Mouse (Mus musculus) heart, embryonic 11.5 days (tissue): ENCODE measurements around the gene Ptpdc1. TPM values are rescaled to one million over a fixed set of nuclear protein-coding genes. Genes with fewer than 3 reads are reported as not detected.
A peak's percentile ranks its signal among the peaks of the same experiment; 100 is the strongest.

Experiments
- ATAC-seq: fragments of 200-750 bp; cut with Nextera tagmentation; replicated peaks from 2 replicates; pipeline ENCODE4 v1.8.0; 2017; ENCODE audit warnings: moderate library complexity; ENCODE audit not compliant: insufficient number of reproducible peaks, low FRiP score, low TSS enrichment
- H3K27ac ChIP-seq: fragments of 300-500 bp; sonication (generic); 2 replicates; pipeline ENCODE4 v1.5.1; 2014; ENCODE audit warnings: mild to moderate bottlenecking, low read depth, low read length
- H3K27me3 ChIP-seq: fragments of 300-500 bp; sonication (generic); 2 replicates; pipeline ENCODE4 v1.6.1; 2014; ENCODE audit warnings: mild to moderate bottlenecking, low read length, mixed read lengths; ENCODE audit not compliant: control insufficient read depth, insufficient read depth
- H3K36me3 ChIP-seq: fragments of 300-500 bp; sonication (generic); 2 replicates; pipeline ENCODE4 v1.6.1; 2014; ENCODE audit warnings: mild to moderate bottlenecking, low read length, moderate library complexity, mixed read lengths; ENCODE audit not compliant: control insufficient read depth, insufficient read depth
- H3K4me1 ChIP-seq: fragments of 300-500 bp; sonication (generic); 2 replicates; pipeline ENCODE4 v1.6.1; 2014; ENCODE audit warnings: low read length; ENCODE audit not compliant: control insufficient read depth, insufficient read depth
- H3K4me2 ChIP-seq: fragments of 300-500 bp; sonication (generic); 2 replicates; pipeline ENCODE4 v1.6.1; 2014; ENCODE audit warnings: mild to moderate bottlenecking, moderate library complexity
- H3K4me3 ChIP-seq: fragments of 300-500 bp; sonication (generic); 2 replicates; pipeline ENCODE4 v1.5.1; 2014; ENCODE audit warnings: low read depth, low read length
- H3K9ac ChIP-seq: fragments of 300-500 bp; sonication (generic); 2 replicates; pipeline ENCODE4 v1.6.1; 2014; ENCODE audit warnings: mild to moderate bottlenecking, low read depth, low read length, moderate library complexity
- H3K9me3 ChIP-seq: fragments of 300-500 bp; sonication (generic); replicated peaks from 2 replicates; pipeline ENCODE4 v1.6.1; 2016; ENCODE audit warnings: low read length; ENCODE audit not compliant: control insufficient read depth
- WGBS: fragments of 180-500 bp; shearing (Covaris S2); extraction: QIAGEN DNeasy Blood & Tissue Kit; methylation state at CpG from one replicate; pipeline ENCODE4 v1.1.7; 2014; ENCODE audit not compliant: insufficient replicate concordance; 5-methylcytosine and 5-hydroxymethylcytosine counted together
- polyA plus RNA-seq: library from polyadenylated mRNA; unstranded; fragments of >200 nt; fragmentation: Nextera tagmentation; extraction: Ambion mirVana; gene quantifications from 2 replicates; pipeline ENCODE4 v1.2.1, GENCODE M21; 2014

The Ptpdc1 gene
- polyA plus RNA-seq, 1 experiment from 2014 or later = 5.6 TPM

- Histone ChIP-seq H3K36me3 (no peaks in the 10 kb centered on the region), H3K4me1 (peaks cover 23% of the 10 kb centered on the region), H3K27ac (no peak overlapping the region), H3K4me3 (peak overlapping the region; percentile 19), H3K27me3 (peaks cover 95% of the 10 kb centered on the region), H3K4me2 (no peak overlapping the region; the same call in 1 of the 2 replicates), H3K9me3 (no peaks in the 10 kb centered on the region), H3K9ac (no peak overlapping the region)
- no peak for ATAC-seq
- WGBS = 3% methylated on average over 39 of the region's 39 CpGs
Measured at GRCm38 (mm10) chr13:48664916-48665655, 39.6 kb upstream of the Ptpdc1 start.

DNA sequence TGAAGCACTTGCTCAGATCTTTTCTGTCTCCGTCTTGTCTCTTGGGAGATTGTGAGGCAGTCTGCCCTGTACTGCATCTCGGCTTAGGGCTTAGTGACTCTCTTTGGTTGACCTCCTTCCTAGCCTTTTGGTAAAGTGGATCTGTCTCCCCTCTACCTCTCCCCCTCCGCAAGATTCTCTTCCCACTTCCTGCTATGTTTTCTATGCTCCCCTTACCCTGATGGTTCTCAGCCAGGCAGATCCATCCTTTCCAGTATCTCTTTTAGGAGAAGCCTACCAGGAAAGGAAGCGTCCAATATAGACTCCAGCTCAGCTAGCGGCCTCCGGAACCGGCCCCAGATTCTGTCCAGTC is 38.5 kb upstream of the Ptpdc1 start:
- Histone ChIP-seq H3K9ac (no peak overlapping the region), H3K4me2 (peak overlapping the region; percentile 77; the same call in 1 of the 2 replicates), H3K27me3 (peaks cover 99% of the 10 kb centered on the region), H3K4me1 (peaks cover 28% of the 10 kb centered on the region), H3K9me3 (no peaks in the 10 kb centered on the region), H3K27ac (no peak overlapping the region), H3K36me3 (no peaks in the 10 kb centered on the region), H3K4me3 (no peak overlapping the region)
- ATAC-seq = no peak
- 9% methylated on average over 7 of the region's 7 CpGs for WGBS

DNA sequence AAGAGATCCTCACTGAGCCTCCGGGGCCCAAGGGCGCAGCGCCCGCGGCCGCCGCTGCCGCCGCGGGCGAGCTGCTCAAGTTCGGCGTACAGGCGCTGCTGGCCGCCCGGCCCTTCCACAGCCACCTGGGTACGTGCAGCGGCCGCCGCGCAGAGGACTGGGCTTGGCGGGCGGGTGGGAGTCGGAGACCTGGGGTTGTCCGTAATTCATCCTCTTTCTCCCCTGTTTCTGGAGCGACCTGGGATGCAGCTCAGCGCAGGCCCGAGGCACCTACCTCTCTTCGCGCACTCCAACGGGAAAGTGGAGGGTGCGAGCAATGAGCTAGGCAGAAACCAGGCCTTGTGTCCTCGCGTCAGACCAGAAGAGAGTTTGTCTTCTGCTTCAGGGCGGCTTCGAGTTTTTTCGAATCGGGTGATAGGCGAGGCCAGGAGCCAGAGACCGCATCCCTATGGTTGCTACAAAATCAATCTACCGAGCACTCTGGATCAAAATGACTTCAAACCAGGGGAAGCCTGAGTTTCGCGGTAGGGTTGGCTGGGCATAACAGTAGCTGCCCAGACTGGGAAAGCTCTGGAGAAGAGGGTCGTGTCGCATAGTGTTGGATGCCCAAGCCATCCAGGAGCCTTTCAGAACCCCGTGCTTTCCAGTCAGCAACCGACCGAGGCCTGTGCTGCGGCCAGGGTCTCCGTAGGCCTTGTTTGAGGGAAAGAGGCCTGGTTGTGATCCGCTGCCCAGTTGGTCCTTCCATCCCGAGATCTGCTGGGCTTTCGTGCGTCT is 37.9 kb upstream of the Ptpdc1 start:
- H3K9ac ChIP-seq = no peak overlapping the region
- H3K9me3 ChIP-seq = no peaks in the 10 kb centered on the region
- peaks cover 98% of the 10 kb centered on the region for H3K27me3 ChIP-seq
- H3K27ac ChIP-seq = no peak overlapping the region
- ATAC-seq = no peak
- H3K4me3 ChIP-seq = peak overlapping the region; percentile 47
- H3K4me1 ChIP-seq = peaks cover 23% of the 10 kb centered on the region
- H3K36me3 ChIP-seq = no peaks in the 10 kb centered on the region
- H3K4me2 ChIP-seq = peak overlapping the region; percentile 77
- WGBS = 3% methylated on average over 47 of the region's 54 CpGs

- no peaks in the 10 kb centered on the region for H3K9me3 ChIP-seq
- H3K27me3 ChIP-seq = peaks cover 99% of the 10 kb centered on the region
- peak within 1 kb of the TSS; percentile 47 for H3K4me3 ChIP-seq
- peak; percentile 68 for ATAC-seq
- WGBS = 0% methylated on average over 50 of the region's 73 CpGs
- no peaks in the 10 kb centered on the region for H3K36me3 ChIP-seq
- peak within 1 kb of the TSS; percentile 77 for H3K4me2 ChIP-seq
- H3K9ac ChIP-seq = no peak within 1 kb of the TSS
- H3K27ac ChIP-seq = no peak within 1 kb of the TSS
- H3K4me1 ChIP-seq = peaks cover 21% of the 10 kb centered on the region
Measured at GRCm38 (mm10) chr13:48662431-48663143, 37.1 kb upstream of the Ptpdc1 start, which contains the start of gene Barx1. Gene Barx1 (plus strand): TSS chr13:48662998.

GRCm38 (mm10) chr13:48661561-48661960 is 36.1 kb upstream of the Ptpdc1 start:
- H3K36me3 ChIP-seq = no peaks in the 10 kb centered on the region
- no peak overlapping the region for H3K9ac ChIP-seq
- WGBS = 0% methylated on average over 1 of the region's 1 CpGs
- peaks cover 99% of the 10 kb centered on the region for H3K27me3 ChIP-seq
- no peak for ATAC-seq
- no peak overlapping the region for H3K4me3 ChIP-seq
- H3K9me3 ChIP-seq = no peaks in the 10 kb centered on the region
- H3K4me2 ChIP-seq = no peak overlapping the region
- H3K4me1 ChIP-seq = peaks cover 21% of the 10 kb centered on the region
- no peak overlapping the region for H3K27ac ChIP-seq

GRCm38 (mm10) chr13:48660741-48661140 is 35.3 kb upstream of the Ptpdc1 start:
- WGBS = 16% methylated on average over 6 of the region's 6 CpGs
- peaks cover 99% of the 10 kb centered on the region for H3K27me3 ChIP-seq
- H3K4me2 ChIP-seq = no peak overlapping the region

GRCm38 (mm10) chr13:48660221-48660734 is 34.8 kb upstream of the Ptpdc1 start:
- WGBS = 5% methylated on average over 11 of the region's 11 CpGs
- no peak overlapping the region for H3K9ac ChIP-seq
- H3K27me3 ChIP-seq = peaks cover 96% of the 10 kb centered on the region
- H3K4me1 ChIP-seq = peaks cover 17% of the 10 kb centered on the region; the same call in 1 of the 2 replicates
- H3K36me3 ChIP-seq = no peaks in the 10 kb centered on the region
- H3K27ac ChIP-seq = no peak overlapping the region
- H3K9me3 ChIP-seq = no peaks in the 10 kb centered on the region
- peak overlapping the region; percentile 59; the same call in 1 of the 2 replicates for H3K4me2 ChIP-seq
- no peak for ATAC-seq
- H3K4me3 ChIP-seq = peak overlapping the region; percentile 38

More at GRCm38 (mm10) chr13:48660741-48661140, 35.3 kb upstream of the Ptpdc1 start:
- peaks cover 19% of the 10 kb centered on the region for H3K4me1 ChIP-seq
- no peak overlapping the region for H3K4me3 ChIP-seq
- H3K9me3 ChIP-seq = no peaks in the 10 kb centered on the region
- H3K9ac ChIP-seq = no peak overlapping the region
- ATAC-seq = no peak
- H3K36me3 ChIP-seq = no peaks in the 10 kb centered on the region
- no peak overlapping the region for H3K27ac ChIP-seq
